Mouse (Mus musculus) liver, embryonic 14.5 days (tissue): ENCODE measurements around the gene Gpr55.

Source experiments
- CTCF ChIP-seq: IDR thresholded peaks from 2 replicates; pipeline ENCODE4 v1.5.1; 2016; ENCODE audit warnings: antibody characterized with exemption, low read depth, control low read depth
- EP300 ChIP-seq: IDR thresholded peaks from 2 replicates; pipeline ENCODE4 v1.6.1; 2016; ENCODE audit warnings: antibody characterized with exemption, low read depth

DNA sequence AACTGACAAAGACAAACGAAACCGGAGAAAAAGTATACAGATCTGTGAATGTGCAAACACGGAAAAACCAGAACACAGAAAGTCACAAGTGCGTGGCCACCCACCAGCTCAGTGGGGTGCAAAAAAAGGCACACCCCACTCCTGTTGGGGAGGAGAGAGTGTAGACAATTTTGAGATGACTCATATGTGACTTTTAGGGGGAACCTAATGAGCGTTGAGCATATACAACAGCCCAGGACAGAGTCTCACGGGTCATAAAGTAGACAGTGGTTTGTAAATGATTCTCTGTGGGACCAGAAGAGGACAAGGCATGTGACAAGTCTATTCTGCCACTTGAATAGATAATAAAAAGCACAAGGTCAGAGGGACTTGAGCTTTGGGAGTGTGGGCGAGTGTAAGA, 27.6 kb downstream of the Gpr55 start:
- TF ChIP-seq CTCF (no peak), EP300 (no peak)
